Mouse (Mus musculus): ENCODE measurements around the gene Dnajb2. TPM values are rescaled to one million over a fixed set of nuclear protein-coding genes. Genes with fewer than 3 reads are reported as not detected.

Dnajb2 gene
- polyA plus RNA-seq (2014; fragmentation: Illumina TruSeq; extraction: RNeasy Lipid Tissue Mini Kit (QIAGEN cat#74804); ENCODE audit: low read depth, low replicate concordance): 23.0 TPM

DNA sequence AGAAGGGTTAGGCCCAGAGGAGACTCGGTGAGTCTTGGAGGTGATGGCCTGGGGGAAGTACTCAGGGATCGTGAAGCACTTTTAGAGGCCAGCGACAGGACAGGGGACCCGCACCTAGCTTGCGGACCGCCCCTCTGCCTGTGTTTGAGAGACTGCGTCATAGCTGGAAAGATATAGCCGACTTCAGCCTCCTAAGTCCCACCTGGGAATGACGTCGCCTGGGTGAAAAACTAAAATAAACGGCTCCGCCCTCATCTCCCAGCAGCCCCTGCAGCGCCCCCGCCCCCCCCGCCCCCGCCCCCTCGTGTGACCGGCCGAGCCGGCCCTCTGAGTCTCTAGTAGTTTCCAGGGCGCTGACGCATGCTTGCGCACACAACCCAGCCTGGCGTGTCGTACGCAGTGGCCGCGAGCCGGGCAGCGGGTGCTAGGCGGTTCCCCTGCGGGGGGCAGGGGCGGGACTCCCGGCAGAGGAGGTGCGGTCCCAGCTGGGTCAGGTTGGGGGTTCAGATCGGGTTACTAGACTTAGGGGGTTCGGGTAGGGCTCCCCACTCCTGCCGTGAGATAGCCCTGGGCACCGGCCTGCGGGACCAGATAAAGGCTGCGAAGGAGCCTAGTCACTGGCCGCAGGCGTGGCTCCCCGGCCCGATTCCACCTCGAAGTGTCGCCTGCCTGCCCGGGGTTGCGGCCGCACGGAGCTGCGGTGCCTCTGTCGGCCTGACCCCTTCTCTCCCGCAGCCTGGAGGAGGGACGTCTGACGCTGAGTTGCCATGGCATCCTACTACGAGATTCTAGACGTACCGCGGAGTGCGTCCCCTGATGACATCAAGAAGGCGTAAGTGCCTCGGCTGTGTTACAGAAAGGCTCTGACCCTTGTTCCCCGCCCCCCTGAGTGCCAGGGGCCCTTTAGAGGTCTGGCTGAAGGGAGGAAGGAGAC, at the start of gene Dnajb2:
Dnajb2 (plus strand) TSS at position 290 of the 934 bp plus-strand sequence.

DNA sequence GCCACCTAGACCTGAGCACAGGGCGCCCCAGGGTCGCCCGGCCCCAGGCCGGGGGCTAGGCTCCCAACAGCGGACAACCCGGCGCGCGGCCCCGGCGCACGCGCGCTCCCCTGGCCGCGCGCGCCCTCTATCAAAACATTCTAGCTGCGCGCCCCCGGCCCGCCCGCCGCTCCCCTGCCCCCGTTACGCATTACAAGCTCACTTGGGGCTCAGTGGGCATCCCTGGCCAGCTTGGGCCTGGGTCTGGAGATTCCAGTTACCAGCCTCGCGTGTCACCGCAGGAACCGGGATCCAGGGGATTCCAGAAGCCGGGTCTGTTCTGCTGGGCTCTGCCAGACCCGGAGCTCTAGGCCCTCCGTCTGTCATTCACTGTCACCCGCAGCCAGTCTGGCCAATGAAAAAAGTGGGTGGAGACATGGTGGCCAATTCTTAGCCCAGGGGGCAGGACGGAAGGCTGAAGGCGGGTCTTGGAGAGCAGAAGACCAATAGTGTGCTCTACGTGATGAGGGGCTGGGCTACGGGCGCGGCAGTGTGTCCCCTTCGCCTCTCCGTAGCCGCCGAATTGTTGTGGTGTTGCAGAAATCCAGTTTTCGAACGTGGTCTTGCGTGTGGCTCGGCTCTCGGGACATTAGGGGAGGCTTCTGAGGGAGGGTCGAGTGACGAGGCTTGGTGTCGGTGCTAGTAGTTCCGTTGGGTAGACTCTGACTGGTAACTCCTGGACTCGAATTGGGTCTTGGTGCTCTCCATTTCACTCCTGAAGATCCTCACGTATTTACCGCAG, 44.4 kb upstream of the Dnajb2 start, which contains the start of the genes Ankzf1 and Atg9a:
Ankzf1 (plus strand) TSS at position 530 of the 781 bp plus-strand sequence.
Atg9a (minus strand) TSS at position 575 of the 781 bp plus-strand sequence.

DNA sequence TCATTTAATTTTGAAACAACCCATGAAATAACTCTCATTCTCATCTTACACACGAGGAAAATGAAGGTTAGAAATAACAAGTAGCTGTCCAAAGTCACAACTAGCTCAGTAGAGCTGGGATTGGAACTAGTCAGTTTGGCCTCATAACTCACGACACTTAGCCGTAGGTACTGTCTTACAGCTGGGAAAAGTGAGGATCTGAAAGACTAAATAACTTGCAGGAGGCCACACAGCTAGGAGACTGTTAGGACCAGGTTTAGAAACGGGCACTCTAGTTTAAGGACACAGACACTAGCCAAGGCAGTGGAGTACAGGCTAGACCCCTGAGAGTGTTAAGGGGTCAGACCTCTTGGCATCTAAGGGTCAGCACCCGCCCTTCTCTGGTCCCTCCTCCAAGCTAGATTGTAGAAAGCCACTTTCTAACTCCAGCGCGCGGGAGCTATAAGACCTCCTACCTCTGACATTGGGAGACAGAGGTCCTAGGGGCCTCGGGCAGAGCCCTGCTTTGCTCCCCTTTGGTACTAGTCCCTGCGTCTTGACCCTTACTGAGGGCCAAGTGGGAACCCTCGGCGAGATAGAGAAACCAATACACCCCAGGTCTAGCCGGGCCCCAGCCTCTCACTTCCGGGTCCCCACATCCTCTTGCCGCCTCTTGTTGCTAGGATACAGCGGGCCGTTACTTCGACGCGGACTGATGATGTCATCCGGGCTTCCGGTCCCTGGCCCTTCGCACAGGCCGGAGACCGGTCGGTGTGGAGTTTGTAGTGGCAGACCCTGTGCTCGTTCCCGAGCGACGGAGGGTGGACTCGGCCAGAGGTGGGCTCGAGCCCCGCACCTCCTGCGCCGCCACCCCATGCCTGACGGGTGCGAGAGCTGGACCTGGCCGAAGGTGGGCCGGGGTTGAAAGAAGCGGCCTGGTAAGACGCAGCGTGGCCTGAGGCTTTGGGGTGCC, 25.8 kb upstream of the Dnajb2 start, which contains the start of the genes Glb1l and Stk16:
Glb1l (minus strand) TSS at position 678 of the 952 bp plus-strand sequence.
Stk16 (plus strand) TSS at position 703 of the 952 bp plus-strand sequence.

DNA sequence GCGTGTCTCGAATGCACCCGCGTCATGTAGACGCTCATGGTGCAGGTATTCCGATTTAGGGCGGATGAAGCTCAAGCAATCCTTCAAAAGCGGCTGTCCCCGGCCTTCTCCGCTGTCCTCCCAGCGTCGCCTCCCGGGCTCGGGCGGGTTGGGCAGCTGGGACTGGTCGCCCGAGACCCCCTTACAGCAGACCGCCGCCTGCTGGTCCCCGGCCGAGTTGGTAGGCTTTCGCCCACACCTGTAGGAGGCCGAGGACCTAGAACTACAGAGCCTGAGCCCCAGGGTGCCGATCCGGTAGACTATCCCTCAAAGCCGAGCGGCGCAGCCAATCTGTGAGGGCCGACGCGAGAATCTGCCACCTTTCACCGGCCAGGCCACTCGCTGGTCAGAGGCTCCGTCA, 16.7 kb upstream of the Dnajb2 start, which contains the start of gene Tuba4a:
Tuba4a (minus strand) TSS at position 335 of the 400 bp plus-strand sequence.

DNA sequence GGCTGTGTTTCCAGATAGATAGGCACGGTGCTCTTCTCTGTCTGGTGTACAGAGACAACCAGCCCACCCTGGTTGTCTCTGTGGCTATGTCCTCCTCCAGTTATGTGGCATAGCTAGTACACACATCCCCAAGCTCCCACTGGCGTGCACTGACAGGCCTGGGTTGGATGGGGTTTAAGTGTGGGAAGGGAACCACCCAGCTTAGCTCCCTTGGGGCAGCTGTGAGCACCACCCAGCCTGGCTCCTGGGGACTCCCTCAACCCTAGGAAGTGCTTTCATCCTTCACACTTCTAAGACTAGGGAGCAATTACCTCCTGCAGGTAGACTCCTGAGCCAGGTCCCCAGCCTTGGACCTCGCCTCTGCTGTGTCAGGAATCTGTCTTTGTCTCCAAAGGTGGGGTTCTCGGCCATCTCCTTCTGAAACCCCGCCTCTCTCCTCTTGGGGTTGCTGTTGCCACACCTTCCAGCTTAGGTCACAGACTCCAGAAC, 4.5 kb upstream of the Dnajb2 start, which contains the start of gene A630095N17Rik:
A630095N17Rik (minus strand) TSS at position 439 of the 489 bp plus-strand sequence.

DNA sequence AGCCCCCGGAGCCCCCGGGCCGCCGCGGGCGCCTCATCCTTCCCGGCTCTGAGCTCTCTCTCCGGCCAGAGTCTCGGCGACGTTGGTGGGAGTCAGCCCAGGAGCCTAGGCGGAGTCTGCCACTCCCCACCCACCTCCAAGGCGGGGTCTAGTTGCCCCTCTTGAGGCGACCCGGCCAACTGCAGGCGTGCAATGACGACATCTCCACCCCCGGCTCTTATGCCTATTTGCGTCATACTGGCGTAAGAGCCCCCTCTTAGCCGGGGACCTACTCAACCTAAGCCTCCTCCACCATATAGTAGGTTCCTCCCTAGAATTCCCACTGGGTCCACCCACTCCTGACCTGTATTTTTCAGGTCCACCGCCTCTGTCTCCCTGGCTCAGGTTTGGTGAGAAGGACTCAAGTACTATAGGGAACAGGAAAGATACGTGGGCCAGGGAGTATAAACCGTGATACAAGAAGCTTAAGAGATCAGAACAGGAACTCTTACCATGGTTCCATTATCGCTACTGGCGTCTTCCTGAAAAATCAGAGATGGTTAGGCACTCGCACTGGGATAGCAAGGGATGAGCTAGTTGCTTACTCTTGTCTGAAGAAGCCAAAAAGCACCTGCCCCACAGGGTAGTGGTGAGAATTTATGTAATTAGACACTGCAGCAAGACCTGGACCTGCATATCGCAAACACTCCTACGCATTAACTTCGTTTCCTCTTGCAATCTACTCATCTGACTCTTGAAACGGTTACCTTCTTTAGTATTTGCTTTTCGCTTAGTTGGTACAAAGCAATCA, 28.1 kb downstream of the Dnajb2 start, which contains the start of gene Ptprn:
Ptprn (minus strand) TSS at position 412 of the 790 bp plus-strand sequence.

DNA sequence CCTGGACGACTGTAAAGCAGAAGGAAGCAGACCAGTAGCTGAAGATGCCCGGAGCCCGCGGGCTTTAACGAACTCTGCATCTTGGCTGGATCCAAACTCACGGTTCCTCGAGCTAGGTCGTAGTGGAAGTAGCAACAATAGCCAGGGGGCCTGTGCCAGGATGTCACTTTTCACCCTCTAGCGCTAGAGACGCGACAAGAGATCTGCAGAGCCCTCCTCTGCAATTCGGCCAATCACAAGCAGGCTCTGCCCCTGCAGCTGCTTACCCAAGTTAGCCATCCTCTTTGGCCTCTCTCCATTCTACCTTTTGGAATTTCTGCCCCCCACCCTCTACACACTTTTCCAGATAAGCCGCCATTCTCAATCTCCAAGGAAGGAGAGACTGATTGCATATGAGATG, 42.0 kb downstream of the Dnajb2 start, which contains the start of gene Resp18:
Resp18 (minus strand) TSS at position 188 of the 400 bp plus-strand sequence.

Other genes starting within 250 kb of the Dnajb2 start
- 1.6 TPM for gene Nhej1, start 111.2 kb upstream of the Dnajb2 start, polyA plus RNA-seq (2014; fragmentation: Illumina TruSeq; extraction: RNeasy Lipid Tissue Mini Kit (QIAGEN cat#74804); ENCODE audit: low read depth, low replicate concordance)
- gene Slc23a3, start 102.5 kb upstream of the Dnajb2 start, polyA plus RNA-seq (2014; fragmentation: Illumina TruSeq; extraction: RNeasy Lipid Tissue Mini Kit (QIAGEN cat#74804); ENCODE audit: low read depth, low replicate concordance): not detected
- gene Cnppd1, start 93.7 kb upstream of the Dnajb2 start, polyA plus RNA-seq (2014; fragmentation: Illumina TruSeq; extraction: RNeasy Lipid Tissue Mini Kit (QIAGEN cat#74804); ENCODE audit: low read depth, low replicate concordance): 7.9 TPM
- gene Retreg2, start 93.6 kb upstream of the Dnajb2 start, polyA plus RNA-seq (2014; fragmentation: Illumina TruSeq; extraction: RNeasy Lipid Tissue Mini Kit (QIAGEN cat#74804); ENCODE audit: low read depth, low replicate concordance): 10.9 TPM
- not detected for gene Zfand2b, start 67.8 kb upstream of the Dnajb2 start, polyA plus RNA-seq (2014; fragmentation: Illumina TruSeq; extraction: RNeasy Lipid Tissue Mini Kit (QIAGEN cat#74804); ENCODE audit: low read depth, low replicate concordance)
- gene Abcb6, start 56.0 kb upstream of the Dnajb2 start, polyA plus RNA-seq (2014; fragmentation: Illumina TruSeq; extraction: RNeasy Lipid Tissue Mini Kit (QIAGEN cat#74804); ENCODE audit: low read depth, low replicate concordance): 5.2 TPM
- 8.9 TPM for gene Ankzf1, start 44.3 kb upstream of the Dnajb2 start, polyA plus RNA-seq (2014; fragmentation: Illumina TruSeq; extraction: RNeasy Lipid Tissue Mini Kit (QIAGEN cat#74804); ENCODE audit: low read depth, low replicate concordance)
- gene Atg9a, start 44.2 kb upstream of the Dnajb2 start, polyA plus RNA-seq (2014; fragmentation: Illumina TruSeq; extraction: RNeasy Lipid Tissue Mini Kit (QIAGEN cat#74804); ENCODE audit: low read depth, low replicate concordance): 9.6 TPM
- 18.0 TPM for gene Glb1l, start 25.6 kb upstream of the Dnajb2 start, polyA plus RNA-seq (2014; fragmentation: Illumina TruSeq; extraction: RNeasy Lipid Tissue Mini Kit (QIAGEN cat#74804); ENCODE audit: low read depth, low replicate concordance)
- 14.7 TPM for gene Stk16, start 25.6 kb upstream of the Dnajb2 start, polyA plus RNA-seq (2014; fragmentation: Illumina TruSeq; extraction: RNeasy Lipid Tissue Mini Kit (QIAGEN cat#74804); ENCODE audit: low read depth, low replicate concordance)
- 6.2 TPM for gene Tuba4a, start 16.5 kb upstream of the Dnajb2 start, polyA plus RNA-seq (2014; fragmentation: Illumina TruSeq; extraction: RNeasy Lipid Tissue Mini Kit (QIAGEN cat#74804); ENCODE audit: low read depth, low replicate concordance)
- not detected for gene A630095N17Rik, start 4.3 kb upstream of the Dnajb2 start, polyA plus RNA-seq (2014; fragmentation: Illumina TruSeq; extraction: RNeasy Lipid Tissue Mini Kit (QIAGEN cat#74804); ENCODE audit: low read depth, low replicate concordance)
- gene Ptprn, start 28.1 kb downstream of the Dnajb2 start, polyA plus RNA-seq (2014; fragmentation: Illumina TruSeq; extraction: RNeasy Lipid Tissue Mini Kit (QIAGEN cat#74804); ENCODE audit: low read depth, low replicate concordance): 3.9 TPM
- 76.9 TPM for gene Resp18, start 42.0 kb downstream of the Dnajb2 start, polyA plus RNA-seq (2014; fragmentation: Illumina TruSeq; extraction: RNeasy Lipid Tissue Mini Kit (QIAGEN cat#74804); ENCODE audit: low read depth, low replicate concordance)
- gene Dnpep, start 81.6 kb downstream of the Dnajb2 start, polyA plus RNA-seq (2014; fragmentation: Illumina TruSeq; extraction: RNeasy Lipid Tissue Mini Kit (QIAGEN cat#74804); ENCODE audit: low read depth, low replicate concordance): 2.2 TPM
- gene Des, start 123.9 kb downstream of the Dnajb2 start, polyA plus RNA-seq (2014; fragmentation: Illumina TruSeq; extraction: RNeasy Lipid Tissue Mini Kit (QIAGEN cat#74804); ENCODE audit: low read depth, low replicate concordance): 1.2 TPM
- gene Speg, start 138.9 kb downstream of the Dnajb2 start, polyA plus RNA-seq (2014; fragmentation: Illumina TruSeq; extraction: RNeasy Lipid Tissue Mini Kit (QIAGEN cat#74804); ENCODE audit: low read depth, low replicate concordance): 1.0 TPM
- 6.8 TPM for gene Gmppa, start 199.5 kb downstream of the Dnajb2 start, polyA plus RNA-seq (2014; fragmentation: Illumina TruSeq; extraction: RNeasy Lipid Tissue Mini Kit (QIAGEN cat#74804); ENCODE audit: low read depth, low replicate concordance)
- gene Asic4, start 214.0 kb downstream of the Dnajb2 start, polyA plus RNA-seq (2014; fragmentation: Illumina TruSeq; extraction: RNeasy Lipid Tissue Mini Kit (QIAGEN cat#74804); ENCODE audit: low read depth, low replicate concordance): 0.29 TPM
- 0.41 TPM for gene Chpf, start 242.9 kb downstream of the Dnajb2 start, polyA plus RNA-seq (2014; fragmentation: Illumina TruSeq; extraction: RNeasy Lipid Tissue Mini Kit (QIAGEN cat#74804); ENCODE audit: low read depth, low replicate concordance)
- gene Tmem198, start 243.1 kb downstream of the Dnajb2 start, polyA plus RNA-seq (2014; fragmentation: Illumina TruSeq; extraction: RNeasy Lipid Tissue Mini Kit (QIAGEN cat#74804); ENCODE audit: low read depth, low replicate concordance): not detected